Mouse (Mus musculus): Measurements from ENCODE around the gene Mtfr2.
A peak's percentile ranks its signal among the peaks of the same experiment; 100 is the strongest.

Mtfr2 gene

GRCm38 (mm10) chr10:20347285-20348214 lies at the start of gene Mtfr2:
Gene Mtfr2 (plus strand): TSS chr10:20347770.
- DNase-seq, result peak; percentile 99

DNA sequence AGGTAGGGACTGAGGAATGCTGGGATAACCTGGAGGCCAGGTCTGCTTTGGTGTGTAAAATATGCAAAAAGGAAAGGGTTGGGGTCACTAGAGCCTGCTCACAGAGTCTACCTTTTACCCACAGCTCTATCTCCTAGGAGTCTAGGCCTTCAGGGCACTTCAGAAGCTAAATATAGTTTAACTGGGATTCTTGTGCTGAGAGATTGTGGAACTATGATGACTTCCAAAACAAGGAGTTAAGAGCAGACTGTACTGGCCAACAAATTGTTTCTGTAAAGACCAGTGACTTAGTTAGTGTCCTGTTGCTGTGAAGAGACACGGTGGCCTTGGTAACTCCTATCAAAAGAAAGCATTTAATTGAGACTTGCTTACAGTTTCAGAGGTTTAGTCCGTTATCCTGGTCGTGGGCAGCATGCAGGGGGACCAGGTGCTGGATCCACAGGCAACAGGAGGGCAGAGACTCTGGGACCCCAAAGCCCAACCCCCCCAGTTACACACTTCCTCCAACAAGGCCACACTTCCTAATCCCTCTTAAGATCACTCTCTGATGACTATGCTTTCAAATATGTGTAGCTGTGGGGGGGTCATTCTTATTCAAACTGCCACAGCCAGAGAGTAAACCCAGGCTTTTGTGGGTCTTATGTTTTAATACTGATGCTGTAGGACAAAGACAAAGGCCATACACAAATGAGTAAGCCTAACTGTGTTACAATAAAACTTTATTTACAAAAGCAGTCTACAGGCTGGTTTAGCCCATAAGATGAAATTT lies 49.2 kb upstream of the Mtfr2 start:
- DNase-seq, result peak; percentile 87

DNA sequence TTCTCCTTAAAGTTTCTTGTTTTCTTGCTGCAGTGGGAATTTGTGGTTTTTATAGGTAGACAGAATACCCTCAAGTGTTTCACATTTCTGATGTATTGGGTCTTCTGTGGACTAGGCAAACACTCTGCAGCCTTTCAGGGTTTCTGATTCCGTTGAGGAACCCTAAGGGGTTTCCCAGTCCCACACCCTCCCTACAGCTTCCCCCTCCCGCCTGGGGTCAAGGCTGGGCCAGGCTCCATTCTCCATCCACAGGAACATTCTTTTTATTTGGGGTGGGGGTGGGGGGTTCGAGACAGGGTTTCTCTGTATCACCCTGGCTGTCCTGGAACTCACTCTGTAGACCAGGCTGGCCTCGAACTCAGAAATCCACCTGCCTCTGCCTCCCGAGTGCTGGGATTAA lies 48.5 kb upstream of the Mtfr2 start:
- peak; percentile 58 for DNase-seq

DNA sequence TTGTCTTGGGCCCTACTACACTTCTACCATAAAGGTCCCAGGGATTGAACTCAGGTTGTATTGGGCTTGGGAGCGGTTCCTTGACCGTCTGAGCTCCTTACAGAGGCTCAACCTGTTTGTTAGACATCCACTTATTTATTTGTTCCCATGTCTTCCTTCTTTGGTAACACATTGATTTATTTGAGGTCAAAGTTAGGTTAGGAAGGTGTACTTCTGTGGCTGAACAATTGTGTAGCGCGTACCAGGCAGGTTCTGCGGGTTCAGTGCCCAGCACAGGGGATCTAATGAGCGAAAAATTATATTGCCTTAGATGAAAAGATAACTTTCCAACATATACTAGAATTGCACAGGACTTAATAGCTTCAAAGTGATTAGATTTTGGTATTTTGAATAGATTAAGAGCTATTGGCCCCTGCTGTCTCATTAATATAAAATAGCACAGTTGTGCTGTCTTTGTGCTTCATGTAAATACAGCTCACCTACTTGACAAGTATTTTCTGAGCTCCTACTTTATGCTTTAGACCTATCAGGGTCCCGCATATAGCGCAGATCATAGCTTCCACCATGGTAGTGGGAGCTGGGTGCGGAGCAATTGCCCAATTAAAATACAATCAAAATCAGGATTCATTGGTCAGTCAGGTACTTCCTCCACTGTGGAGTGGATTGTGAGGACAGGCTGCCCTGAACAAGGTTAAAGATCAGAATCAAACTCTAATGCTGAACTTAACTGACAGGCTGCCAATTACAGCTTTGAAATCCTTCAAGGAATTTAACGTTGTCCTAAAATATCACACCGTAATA lies 36.4 kb upstream of the Mtfr2 start:
- DNase-seq, result peak; percentile 86

- DNase-seq, result peak; percentile 100
These were observed 35.4 kb upstream of the Mtfr2 start, which contains the start of gene Bclaf1 for GRCm38 (mm10) chr10:20311918-20312735. Gene Bclaf1 (plus strand): TSS chr10:20312469.

DNA sequence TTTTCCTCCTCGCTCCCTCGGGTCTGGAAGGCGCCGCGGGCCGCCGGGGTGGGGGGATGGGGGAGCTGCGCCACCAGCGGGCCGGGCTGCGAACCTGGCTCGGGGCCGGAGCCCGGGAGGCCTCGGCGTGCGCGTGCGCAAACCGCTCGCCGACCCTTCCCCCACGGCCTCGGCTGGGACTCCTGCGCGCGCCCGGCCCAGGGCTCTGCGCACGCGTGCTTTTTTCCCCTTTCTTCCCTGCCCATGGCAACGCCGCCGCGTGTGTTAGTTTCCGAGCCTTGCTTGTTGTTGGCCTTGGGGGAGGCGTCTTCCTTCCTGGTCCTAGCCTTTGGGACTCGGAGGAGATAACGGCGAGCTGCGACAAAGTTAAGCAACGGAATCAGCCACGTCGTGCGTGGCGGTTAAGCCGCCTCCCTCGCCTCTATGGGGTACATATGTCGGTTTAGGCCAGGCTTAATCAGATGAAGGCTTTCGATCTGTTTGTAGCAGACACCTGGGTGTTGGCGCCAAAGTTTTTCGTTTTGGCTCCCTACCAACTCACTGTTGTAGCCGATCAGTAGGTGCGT lies 34.8 kb upstream of the Mtfr2 start:
- peak; percentile 99 for DNase-seq

- DNase-seq, result no peak
These were observed 34.1 kb upstream of the Mtfr2 start for GRCm38 (mm10) chr10:20313447-20313846.

- no peak for DNase-seq
These were observed 33.6 kb upstream of the Mtfr2 start for GRCm38 (mm10) chr10:20313941-20314340.

DNA sequence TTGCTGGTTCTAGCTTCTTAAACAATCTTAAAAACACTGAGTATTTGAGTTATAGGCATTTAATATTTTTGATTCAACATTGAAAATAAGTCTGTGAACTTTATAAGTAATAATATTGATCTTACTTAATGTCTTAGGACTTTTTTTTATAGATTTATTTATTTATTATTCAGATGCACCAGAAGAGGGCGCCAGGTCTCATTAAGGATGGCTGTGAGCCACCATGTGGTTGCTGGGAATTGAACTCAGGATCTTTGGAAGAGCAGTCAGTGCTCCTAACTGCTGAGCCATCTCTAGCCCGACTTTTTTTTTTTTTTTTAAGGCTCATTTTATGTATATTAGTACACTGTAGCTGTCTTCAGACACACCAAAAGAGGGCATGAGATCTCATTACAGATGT lies 32.8 kb upstream of the Mtfr2 start:
- DNase-seq, result no peak

GRCm38 (mm10) chr10:20317466-20317865 lies 30.1 kb upstream of the Mtfr2 start:
- DNase-seq, result peak; percentile 85

GRCm38 (mm10) chr10:20326226-20326625 lies 21.3 kb upstream of the Mtfr2 start:
- no peak for DNase-seq

GRCm38 (mm10) chr10:20331262-20331661 lies 16.3 kb upstream of the Mtfr2 start:
- no peak for DNase-seq

GRCm38 (mm10) chr10:20337872-20338271 lies 9.7 kb upstream of the Mtfr2 start:
- DNase-seq, result peak; percentile 22

DNA sequence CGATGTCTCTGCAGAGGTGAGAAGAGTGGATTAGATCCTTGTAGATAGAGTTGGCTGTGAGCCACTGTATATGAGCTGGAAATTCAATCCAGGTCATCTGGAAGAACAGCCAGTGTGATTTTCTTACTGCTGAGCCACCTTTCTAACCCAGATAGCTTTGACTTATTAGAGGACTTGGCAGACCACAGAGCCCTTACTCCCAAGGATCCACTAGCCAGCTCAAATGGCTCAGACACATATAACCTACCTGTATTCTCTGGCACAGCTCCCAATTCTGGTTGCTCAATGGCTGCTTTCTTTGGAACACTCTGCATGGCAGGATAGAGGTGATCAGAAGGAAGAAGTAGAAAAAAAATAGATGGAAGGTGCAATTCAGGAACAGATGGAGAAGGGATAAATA lies 1.8 kb upstream of the Mtfr2 start:
- peak; percentile 85 for DNase-seq

DNA sequence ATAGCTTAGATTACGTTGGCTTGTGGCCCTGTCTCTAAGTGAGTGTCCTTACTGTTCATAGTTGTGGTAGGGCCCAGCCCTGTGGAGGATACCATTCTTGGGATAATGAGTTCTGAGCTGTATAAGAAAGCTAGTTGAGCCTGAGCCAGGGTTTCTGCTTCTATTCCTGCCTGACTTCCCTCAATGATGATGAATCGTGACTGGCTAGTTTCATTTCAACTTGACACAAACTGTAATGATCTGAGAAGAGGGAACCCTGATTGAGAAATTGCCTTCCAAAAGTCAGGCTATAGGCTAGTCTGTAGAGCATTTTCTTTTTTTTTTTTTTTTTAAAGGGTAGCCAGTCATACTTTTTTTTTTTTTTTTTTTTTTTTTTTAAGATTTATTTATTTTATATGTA lies 1.3 kb downstream of the Mtfr2 start:
- peak; percentile 18 for DNase-seq

DNA sequence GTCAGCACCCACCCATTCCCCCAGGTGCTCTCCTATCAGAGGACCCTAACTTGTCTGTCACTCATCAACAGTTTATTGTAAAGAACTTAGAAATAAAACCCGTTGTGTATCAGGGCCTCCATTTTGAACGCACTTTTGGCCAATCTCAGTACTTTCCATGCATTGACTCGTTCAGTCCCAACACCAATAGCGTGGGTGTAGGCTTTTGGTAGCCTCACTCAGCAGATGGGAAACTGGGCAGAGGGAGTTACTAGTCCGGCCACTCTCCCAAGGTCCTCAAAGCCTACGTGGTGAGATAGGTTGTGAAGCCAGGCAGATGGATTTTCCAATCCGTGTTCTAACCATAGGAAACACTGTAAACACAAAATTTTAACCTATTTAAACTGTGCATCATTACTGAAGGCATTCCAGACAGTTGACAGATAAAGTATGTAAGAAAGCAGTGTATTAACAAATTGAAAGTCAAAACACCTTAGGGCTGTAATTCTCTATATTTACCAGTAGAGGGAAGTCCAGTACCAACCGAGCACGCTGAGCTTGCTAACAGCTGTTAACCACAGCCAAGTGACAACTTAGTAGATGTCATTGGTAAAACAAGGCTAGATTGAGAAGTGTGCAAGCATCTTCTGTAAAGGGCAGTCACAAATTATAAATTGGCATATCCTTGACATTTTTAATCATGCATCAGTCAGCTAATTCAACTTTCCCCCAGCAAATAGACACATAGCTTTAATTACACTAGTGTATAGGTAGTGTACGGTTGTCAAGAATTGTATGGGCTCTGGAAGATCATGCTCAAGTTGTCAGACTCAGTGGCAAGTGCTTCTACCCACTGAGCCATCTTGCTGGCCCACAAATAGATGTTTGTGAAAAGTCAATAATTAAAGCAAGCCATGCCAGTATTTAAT lies 14.2 kb downstream of the Mtfr2 start:
- DNase-seq, result peak; percentile 83

GRCm38 (mm10) chr10:20362450-20363118 lies 15.0 kb downstream of the Mtfr2 start:
- DNase-seq, result peak; percentile 81

DNA sequence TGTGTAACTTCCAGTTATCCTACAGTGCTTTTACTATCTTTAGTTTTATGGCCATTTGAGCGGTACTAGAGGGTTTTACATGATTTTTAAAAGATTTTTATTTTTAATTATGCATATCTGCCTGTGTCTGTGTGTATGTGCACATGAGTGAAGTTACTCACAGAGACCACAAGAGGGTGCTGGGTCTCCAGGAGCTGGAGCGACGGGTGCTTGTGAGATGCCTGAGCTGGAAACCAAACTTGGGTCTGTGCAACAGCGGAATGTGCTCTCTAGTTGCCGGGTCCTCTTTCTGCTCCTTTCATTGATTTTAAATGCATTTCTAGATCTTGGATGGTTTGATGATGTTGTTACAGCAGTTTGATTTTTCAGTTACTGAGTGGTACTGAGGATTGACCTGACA lies 24.5 kb downstream of the Mtfr2 start:
- DNase-seq, result peak; percentile 61

DNA sequence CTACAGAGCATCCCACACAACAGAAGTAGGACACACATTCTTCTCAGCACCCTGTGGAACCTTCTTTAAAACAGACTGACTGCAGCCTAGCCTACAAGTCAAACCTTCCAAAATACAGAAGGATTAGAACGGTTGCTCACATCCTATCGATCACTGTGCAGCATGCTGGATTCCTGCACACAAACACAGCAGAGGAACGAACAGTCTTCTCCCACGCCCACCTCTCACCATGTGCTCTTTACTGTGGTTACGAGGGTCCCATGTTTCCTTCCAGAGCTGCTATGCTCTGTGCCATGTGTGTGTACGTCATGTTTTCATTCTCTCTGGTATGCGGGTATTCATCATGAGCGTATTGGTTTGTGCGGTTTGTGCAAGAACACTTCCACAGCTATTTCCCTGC lies 30.1 kb downstream of the Mtfr2 start:
- DNase-seq, result peak; percentile 73
